Mouse (Mus musculus) left cerebral cortex, adult 9 months (tissue): ENCODE results near the gene Fam155a.
"Not testable (repeated sequence)": the region's sequence is repeated elsewhere in the genome, so short reads cannot be mapped to it uniquely, and the experiment has no call there.

Source experiments
- DNase-seq, 2 experiments: peaks; one replicate each; pipeline ENCODE4 v3.0.0; 2022; ENCODE audit warnings: low spot score in 2 of 2

Gene Fam155a

DNA sequence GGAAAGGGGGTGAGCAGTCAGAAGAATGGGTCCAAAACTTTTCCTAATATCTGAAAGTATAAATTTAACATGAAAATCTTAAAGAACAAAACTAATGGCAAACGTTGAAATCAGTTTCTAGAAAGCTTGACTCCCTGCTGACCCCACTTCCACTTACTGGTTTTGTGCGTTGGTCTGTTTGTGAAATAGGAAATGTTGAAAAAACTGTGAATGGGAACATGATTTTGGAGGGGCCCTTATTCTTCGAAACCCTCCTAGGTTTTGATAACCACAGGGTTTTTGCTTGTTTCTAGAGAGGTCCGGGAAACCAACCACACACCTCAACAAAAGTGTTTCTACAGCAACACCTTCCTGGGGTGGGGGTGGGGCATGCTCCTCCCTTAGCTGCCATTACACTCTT lies 368.6 kb downstream of the Fam155a start:
- no peak for DNase-seq

DNA sequence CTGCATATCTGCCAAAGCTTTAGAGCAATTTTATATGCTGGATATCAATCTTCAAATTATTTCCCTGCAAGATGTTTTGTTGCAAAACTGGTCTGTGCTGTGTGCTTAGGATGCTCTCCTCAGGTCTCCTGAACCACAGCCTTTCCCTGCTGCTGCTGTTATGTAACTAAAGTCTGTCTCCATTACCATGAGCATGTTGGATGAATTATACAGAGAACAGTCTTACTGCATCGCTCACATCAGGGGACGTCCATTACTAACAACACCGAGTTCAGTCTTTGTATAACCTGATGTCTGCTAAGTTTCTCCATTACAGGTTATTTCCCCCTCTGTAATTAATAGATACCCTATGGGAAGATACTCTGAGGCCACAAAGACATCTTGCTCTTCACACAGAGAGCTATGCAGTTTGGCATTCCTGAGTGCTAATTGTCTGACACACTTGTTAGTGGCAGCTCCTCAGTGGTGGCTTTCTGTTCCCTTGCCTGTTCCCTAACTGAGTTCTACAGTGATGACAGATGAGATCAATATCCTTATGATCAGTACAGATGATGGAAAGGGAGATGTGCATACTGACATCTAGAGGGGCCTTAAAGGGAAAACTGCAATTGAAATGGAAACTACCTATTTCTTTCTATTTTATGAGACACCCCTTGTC lies 372.2 kb downstream of the Fam155a start:
- no peak for DNase-seq

DNA sequence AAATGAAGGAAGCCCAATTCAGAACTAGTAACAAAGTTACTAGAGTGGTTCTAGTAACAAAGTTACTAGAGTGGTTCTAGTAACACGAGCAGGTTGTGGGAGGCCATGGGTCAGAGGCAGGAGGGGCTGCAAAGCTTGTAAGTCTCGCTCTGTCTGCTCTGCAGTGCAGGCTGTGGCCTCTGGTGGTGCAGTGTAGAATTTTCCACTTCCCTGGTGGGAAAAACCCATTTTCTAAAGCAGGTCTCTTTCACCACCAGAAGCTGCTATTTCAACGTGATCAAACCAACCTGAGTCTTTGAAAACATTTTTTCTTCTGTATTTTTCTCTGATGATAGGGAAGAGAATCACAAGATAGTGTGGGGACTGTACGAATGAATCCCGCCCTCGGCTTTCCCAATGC lies 372.9 kb downstream of the Fam155a start:
- no peak for DNase-seq

DNA sequence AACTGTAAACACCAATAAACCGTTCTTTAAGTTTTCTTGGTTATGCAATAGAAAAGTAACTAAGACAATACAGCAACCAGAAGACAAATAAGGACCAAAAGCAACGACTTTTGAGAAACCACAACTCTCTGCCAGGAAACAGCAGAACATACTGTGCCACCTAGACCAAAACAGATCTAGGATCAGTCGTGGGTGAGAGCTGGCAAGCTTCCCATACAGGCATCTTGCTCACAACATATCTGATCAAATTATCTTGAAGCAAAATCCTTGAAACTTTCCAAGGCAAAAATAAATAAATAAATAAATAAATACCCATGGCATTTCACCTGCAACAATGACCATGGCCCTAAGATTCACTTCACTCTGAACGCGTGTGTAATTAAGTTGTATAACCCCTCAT lies 376.3 kb downstream of the Fam155a start:
- DNase-seq: peak in 1 of 2 experiments; percentile 39

DNA sequence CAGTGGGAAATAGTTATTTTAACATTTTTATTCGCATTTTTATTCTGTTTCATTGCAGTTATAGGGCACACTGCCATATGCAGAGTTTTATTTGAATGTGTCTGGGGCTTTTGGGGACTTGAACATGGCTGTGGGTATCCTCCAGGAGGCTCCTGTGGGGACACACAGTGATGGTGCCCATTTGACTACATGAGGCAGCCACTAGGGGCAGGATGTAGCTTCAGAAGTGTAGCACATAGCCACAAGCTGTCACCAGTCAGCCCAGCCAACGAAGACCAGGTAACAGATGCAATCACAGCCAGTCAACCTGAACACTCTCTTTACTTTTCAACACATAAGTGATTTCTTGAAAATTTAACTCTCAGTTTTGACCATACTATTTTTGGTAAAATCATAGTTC lies 377.7 kb downstream of the Fam155a start:
- no peak for DNase-seq

DNA sequence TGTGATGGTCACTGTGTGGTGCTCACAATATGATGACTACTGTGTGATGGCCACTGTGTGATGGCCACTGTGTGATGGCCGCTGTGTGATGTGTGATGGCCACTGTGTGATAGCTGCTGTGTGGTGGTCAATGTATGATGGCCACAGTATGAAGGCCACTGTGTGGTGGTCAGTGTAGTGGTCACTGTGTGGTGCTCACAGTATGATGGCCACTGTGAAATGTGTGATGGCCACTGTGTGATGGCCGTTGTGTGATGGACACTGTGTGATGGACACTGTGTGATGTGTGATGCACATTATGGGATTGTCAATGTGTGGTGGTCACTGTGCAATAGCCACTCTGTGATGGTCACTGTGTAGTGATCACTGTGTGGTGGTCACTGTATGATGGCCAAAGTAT lies 380.7 kb downstream of the Fam155a start:
- not testable (repeated sequence) for DNase-seq

DNA sequence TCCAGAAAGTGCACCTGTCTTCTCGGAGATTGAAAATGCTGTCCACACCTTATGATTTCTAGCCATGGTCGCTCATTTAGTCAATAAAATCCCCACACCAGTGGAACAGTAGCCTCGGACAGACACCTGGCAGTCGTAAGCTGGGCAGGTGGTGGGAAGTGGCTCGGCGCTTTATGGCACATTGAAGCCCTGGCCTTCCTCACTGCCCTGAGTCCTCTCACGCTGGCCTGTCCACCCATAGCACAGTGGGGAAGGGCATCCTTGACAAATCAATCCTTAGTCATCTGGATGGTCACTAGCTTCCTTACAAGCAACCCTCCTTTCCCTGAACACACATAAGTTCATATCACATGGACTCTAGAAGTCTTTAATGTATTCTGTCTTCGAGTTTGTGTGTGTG lies 401.8 kb downstream of the Fam155a start:
- DNase-seq: no peak

DNA sequence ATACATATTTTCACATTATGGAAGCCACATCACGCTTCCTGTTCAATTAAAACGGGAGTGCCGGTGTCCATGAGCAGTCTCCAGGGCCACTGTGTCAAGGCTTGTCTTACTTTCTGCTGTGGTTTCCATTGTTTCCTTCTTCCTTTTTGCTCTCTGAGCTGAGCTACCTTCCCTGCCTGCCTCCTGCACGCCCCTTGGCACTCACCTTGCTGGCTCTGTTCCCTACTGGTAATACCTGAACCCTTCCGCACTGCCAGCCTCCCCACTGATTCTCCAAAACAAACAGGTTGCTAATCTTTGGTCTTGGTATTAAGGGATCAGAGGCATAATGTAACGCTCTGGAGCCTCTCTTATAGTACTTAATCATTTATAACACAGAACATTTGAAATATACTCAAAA lies 403.2 kb downstream of the Fam155a start:
- no peak for DNase-seq

DNA sequence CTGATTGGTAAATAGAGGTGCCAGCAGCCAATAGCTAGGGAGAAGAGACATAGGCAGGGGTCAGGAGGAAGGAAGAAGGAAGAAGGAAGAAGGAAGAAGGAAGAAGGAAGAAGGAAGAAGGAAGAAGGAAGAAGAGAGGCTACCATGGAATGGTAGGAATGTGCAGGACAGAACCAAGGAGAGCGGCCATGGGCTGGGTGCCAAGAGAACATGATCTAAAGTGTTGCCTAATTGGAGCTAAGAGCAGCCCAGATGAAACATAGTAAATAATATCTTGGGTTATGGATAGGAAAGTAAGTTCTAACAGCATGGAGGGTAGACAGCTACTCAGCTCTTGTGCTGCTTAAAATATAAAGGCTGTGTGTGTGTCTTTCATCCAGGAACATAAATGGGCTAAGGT lies 405.6 kb downstream of the Fam155a start:
- DNase-seq: no peak

DNA sequence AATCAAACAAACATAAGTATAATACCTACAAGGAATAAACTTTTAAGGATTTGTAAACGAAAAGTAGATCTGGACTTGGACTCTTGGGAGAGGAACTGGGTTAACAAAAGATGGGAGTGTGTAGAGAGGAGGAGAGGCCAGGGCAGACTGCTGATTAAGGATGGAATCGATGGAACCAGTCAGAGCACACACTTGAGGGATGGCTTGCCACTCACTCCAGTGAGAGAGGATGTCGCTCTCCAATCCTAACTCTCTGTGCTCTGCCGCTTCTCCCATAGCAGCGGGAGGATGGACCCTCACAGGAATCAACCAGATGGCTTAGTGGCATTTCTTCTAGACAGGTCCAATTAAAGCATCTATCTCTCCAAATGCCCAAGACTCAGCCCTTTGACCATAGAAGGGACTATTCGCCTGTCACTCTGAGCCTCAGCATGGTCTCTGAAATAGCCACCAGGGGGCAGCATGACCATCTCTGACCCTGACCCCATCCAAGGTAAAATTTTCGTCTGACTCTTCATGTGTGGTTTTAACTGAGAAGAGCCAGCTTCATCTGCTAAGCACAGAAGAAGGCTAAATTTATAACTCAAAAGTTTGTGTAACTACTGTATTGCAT lies 422.3 kb downstream of the Fam155a start:
- no peak for DNase-seq

DNA sequence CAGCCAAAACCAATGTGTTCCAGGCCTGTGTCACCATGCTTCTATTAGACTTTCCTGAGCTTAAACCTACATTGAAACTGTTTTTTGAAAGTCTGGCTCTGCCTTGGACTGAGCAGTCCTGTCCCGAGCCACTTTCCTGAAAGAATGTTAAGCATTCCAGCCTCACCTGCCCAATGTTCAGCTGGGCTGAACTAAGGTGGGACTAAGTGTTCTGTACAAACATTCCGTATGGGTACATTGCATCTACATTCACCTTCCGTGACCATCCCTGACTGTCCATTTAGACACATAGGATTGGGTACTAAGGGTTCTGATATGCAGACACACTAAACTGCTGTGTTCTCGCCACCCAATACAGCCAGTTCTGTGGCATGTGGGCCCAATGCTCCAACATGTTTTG lies 423.8 kb downstream of the Fam155a start:
- DNase-seq: no peak

DNA sequence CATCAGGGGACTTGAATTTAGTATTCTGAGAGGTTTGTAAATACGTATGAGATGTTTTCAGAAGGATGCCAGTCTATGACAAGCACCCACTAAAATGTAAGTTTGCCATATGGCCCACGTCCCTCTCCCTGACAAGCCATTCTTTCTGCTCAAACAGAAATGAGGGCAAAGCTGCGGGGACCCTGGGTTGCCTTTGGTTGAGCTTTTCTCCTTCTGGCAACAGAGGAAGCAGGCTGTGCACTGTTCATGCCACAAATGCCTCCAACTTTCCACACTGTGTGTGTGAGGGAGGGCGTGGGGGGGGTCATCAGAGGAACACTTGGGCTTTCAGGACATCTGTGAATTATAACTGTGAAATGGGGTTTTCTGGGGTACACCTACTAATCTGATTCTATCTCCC lies 426.8 kb downstream of the Fam155a start:
- DNase-seq: no peak

DNA sequence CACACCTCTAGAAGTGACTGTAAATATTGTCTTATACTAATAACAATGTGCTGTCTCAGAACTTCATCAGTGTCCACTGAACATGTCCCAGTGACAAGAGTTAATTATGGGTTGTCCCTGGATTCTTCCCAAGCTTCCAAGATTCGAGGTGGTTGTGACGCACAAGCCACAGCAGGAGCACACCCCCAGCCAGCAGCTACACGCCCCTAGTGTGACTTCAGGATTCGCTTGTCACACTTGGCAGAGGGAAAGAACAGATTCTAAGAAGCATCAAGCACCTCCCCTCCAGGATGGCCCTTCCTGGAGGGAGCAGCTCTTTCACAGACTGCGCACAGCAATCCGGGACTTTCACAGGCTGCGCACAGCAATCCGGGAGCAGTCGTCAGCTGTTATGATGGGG lies 428.0 kb downstream of the Fam155a start:
- peak in 1 of 2 experiments; percentile 26 for DNase-seq

DNA sequence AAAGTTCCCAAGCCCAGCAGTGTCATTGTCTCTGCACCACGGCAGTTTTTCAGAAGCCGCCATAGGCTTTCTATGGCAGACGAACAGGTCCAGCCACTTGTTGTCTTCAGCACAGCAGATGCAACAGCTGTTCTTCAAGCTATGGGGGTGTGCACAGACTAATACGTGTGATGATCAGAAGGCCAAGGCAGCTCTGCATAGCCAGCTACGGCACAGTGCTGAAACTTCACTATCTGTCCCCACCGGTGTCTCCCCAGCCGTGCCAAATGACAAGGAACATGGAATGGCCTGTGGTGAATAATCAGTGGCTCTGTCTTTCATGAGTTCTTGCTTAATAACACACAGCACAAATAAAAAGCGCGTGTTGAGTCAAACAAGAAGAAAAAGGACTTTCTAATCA lies 428.4 kb downstream of the Fam155a start:
- no peak for DNase-seq

DNA sequence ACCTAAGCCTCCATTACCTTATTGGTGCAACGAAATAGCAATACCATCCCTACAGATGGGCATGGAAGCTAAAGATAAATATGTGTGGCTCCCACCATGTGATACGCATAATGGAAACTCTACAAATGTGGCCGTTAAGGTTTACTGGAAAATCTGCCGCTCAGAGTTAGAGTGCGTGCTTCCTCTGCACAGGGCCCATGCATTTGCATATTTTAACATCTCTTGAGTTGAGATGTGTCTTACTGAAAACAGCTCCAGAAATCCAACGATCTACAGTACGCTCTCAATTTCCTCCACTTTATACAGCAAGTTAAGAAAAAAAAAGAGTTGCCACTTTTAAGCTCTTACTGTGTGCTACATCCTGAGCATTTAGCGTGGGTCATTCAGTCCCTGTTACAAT lies 433.1 kb downstream of the Fam155a start:
- no peak for DNase-seq

DNA sequence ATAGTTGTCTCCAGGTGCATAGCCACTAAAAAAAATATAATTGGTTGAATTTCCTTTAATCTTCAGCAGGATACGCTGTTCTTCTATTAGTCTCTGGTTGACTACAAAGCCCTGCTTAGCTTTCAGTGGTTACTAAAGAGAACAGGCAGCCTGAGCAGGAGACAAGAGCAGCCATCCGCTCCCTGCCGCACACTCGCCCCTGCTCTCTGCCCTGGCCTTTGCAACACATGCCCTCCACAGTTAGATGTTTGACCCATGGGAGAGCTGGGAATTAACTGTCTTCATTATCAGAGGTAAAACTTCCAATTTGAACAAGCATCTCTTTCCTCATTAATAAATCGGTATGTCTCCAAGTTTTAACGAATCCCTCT lies 435.0 kb downstream of the Fam155a start:
- no peak for DNase-seq

DNA sequence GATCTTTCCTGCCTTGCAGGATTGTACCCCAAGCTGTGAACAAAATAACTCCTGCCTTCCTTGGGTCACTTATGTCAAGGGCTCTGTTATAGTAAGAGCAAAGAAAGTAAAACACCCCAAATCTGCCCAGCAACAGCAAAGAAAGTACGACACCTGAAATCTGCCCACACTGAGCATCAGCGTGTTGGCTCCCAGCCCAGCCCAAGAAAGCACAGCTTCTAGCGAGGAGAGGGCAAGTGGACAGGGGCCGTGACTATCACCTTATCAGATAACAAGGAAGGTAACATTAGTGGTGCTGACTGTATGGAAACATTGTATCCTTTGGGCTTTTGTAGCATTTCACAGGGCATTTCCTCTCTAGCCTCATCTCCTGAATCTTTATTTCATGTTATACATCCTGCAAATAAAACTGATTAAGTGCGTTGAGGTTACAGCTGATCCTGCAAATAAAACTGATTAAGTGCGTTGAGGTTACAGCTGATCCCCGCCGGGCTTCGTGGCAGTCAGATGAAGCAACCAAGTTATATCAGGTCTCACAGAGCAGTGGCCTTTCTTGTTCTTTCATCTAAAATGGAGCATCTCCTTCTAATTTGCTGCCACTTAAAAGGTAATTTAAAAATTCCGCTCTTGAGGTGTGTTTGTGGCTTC lies 435.6 kb downstream of the Fam155a start:
- DNase-seq: no peak

DNA sequence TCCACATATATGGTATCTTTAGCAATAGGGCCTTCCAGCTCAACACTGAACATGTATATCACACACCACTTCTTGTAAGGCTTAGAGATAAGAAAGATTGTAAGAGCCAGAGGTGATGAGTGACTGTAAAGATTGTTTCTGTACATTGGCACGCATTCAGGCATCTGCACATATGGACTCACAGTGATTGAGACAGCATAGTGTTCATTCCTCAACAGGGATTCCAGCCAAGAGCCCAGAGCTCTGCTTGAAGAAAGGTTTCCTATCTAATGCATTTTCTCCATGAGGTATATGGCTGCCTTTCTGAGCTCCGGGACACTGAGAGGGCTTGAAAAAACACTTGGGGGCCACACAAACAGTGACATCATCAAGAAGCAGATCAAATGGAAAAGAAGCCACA lies 438.2 kb downstream of the Fam155a start:
- no peak for DNase-seq

DNA sequence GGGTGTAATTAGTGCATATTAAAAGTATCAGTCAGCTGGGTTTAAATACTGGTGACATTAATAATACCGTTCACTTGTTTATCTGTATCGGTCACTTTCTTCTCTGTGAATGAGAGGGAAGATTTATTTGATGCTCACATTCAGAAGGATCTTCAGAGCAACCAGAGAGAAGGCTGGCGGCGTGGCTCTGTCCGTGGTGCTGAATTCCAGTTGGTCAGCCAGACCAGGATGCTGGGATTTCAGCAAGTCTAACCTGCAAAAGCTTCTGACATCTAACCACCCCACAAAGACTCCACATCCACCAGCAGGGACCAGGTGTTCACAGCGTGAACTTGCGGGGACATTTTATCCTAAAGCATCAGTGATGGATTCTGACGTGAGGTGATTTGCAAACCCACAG lies 461.5 kb downstream of the Fam155a start:
- no peak for DNase-seq

DNA sequence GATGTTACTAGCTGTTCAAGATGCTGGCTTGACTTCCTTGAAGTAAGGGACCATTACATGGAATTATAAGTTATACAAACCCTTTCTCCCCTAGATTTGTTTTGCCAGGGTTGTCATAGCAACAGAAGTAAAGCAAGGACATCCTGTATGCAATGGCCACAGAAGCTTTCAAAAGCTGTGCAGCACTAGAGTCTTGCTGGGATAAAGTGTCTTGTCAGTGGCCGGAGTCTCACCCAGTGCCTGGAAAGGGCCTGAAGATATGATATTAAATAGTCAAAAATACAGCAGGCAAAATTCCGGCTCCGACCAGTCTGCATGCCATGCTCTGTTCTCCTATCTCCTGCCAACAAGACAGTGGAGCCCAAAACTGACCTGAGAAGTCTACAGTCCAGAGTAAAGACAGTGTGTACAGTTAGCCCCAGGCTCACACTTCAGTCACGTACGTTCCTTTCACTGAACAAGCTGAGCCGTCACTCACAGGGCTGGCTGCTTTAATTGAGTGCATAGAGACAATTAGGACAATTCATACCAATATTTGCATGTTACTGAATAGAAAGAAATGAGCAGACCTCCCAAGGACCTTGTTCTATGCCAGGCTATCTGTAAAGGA lies 467.3 kb downstream of the Fam155a start:
- no peak for DNase-seq

DNA sequence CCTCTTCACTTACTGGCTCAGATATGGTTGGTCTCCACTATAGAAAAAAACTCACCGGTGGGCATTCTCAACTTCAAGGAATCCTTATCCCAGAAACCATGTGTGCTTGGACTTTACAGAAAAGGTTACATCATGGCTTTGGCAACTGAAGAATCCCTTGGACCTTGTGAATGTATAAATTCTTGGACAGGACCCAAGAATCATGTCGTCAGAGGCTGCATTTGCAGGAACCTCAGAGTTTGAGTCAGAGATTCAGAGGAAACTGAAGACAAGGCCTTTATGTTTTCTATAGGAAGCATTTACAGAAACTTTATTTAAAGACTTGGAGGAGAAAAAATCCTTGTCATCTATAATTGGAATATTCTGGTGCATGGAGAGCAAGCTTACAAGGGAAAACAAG lies 475.9 kb downstream of the Fam155a start:
- DNase-seq: no peak

DNA sequence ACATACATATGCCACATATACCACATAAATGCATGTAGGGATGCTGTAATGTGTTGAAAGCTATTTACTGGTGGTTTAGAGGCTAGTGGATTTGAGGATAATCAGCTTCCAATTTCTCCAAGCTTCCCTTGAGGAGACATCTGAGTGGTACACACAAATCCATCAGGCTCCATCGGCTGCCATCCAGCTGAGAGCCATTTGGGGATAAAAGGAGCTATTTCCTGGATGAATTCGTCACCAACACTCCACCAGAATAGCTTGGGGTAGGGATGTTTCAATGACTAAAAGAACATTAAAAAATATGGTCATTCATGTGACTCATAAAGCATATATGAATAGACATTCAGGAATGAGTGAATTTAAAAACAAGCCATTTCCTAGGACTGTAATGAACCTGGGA lies 478.4 kb downstream of the Fam155a start:
- peak in 1 of 2 experiments; percentile 16 for DNase-seq
